Comparison of ENCODE assay signal across 9 mouse cellular contexts in the genomic region with DNA sequence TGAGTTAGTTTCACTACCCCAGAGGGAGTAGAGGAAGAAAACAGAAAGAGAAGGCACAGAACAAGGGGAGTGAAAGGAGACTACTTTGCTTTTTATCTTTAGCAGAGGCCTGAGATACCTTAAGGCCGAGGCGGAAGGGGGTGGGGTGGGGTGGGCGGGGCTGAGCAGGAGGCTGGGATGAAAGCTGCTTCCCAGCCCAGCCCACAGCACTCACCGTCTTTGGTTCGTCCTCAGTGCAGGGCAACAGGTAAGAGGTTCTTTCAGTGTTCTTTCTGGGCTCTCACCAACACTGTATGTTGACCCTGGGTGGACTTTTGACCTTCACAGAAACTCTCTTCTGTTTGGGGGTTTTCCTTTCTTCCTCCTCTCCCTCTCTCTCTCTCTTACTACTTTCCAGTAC. TPM values are rescaled to one million over a fixed set of nuclear protein-coding genes. Genes with fewer than 3 reads are reported as not detected.
DNase-seq lines count a peak whose midpoint lies in the region; ATAC-seq and TF ChIP-seq lines count a peak whose summit lies in the region.
"Had no signal": no experiment of that assay in that cellular context is flagged by ENCODE, and none has a peak within 500 bp of the region (broad histone marks: within the 10 kb centered on the region; RNA-seq: fewer than 3 reads in every experiment).

A gene (plus strand): TSS at position 137 of the 400 bp plus-strand sequence.

- H3K4me2 ChIP-seq in kidney, embryonic 14.5 days (replicated peaks; ENCODE audit: low read depth, low read length) = no peak within 1 kb of the TSS
- no peak within 1 kb of the TSS for H3K4me2 ChIP-seq in heart, embryonic 15.5 days
- peak within 1 kb of the TSS; percentile 71 for H3K4me2 ChIP-seq in liver, embryonic 14.5 days (ENCODE audit: low read depth)

- no peaks in the 10 kb centered on the region for H3K9me3 ChIP-seq in kidney, embryonic 14.5 days (ENCODE audit: control insufficient read depth, low read length)
- no peaks in the 10 kb centered on the region for H3K9me3 ChIP-seq in heart, embryonic 15.5 days (replicated peaks)
- H3K9me3 ChIP-seq in liver, embryonic 14.5 days (ENCODE audit: control insufficient read depth, low read length) = no peaks in the 10 kb centered on the region

- ATAC-seq in kidney, embryonic 14.5 days (ENCODE audit: low FRiP score, low TSS enrichment) = no peak
- no peak for ATAC-seq in heart, embryonic 15.5 days (replicated peaks; ENCODE audit: insufficient number of reproducible peaks, insufficient read depth, low FRiP score, low read depth)
- ATAC-seq in liver, embryonic 14.5 days (ENCODE audit: insufficient read depth) = peak; percentile 60

- H3K4me3 ChIP-seq in kidney, embryonic 14.5 days (ENCODE audit: low read length) = no peak within 1 kb of the TSS
- H3K4me3 ChIP-seq in heart, embryonic 15.5 days = no peak within 1 kb of the TSS
- peak within 1 kb of the TSS; percentile 75 to 94 for H3K4me3 ChIP-seq in liver, embryonic 14.5 days (ENCODE audit: insufficient read depth in 1 of 2, low read depth in 2 of 2, low read length in 2 of 2)

- TF ChIP-seq CTCF in liver, embryonic 14.5 days (IDR thresholded peaks at IDR 0.05; ENCODE audit: low read depth) = no peak

- no peaks in the 10 kb centered on the region for H3K4me1 ChIP-seq in kidney, embryonic 14.5 days (ENCODE audit: control insufficient read depth, insufficient read depth, low read length)
- H3K4me1 ChIP-seq in heart, embryonic 15.5 days (replicated peaks) = no peaks in the 10 kb centered on the region
- H3K4me1 ChIP-seq in liver, embryonic 14.5 days (replicated peaks; ENCODE audit: control insufficient read depth in 2 of 2, insufficient read depth in 2 of 2, low read length in 1 of 2) = peaks cover 8 to 22% of the 10 kb centered on the region in 2 experiments

- WGBS in kidney, embryonic 14.5 days = 49% methylated on average over 5 of the region's 5 CpGs
- WGBS in heart, embryonic 15.5 days = 36% methylated on average over 5 of the region's 5 CpGs
- WGBS in liver, embryonic 14.5 days (ENCODE audit: insufficient replicate concordance) = 25% methylated on average over 5 of the region's 5 CpGs

- H3K36me3 ChIP-seq in kidney, embryonic 14.5 days (ENCODE audit: control insufficient read depth, insufficient read depth, low read length) = peaks cover 3% of the 10 kb centered on the region; the same call in 1 of the 2 replicates
- no peaks in the 10 kb centered on the region for H3K36me3 ChIP-seq in heart, embryonic 15.5 days
- peaks cover 22% of the 10 kb centered on the region for H3K36me3 ChIP-seq in liver, embryonic 14.5 days (replicated peaks; ENCODE audit: control insufficient read depth, insufficient read depth, low read depth)

- H3K9ac ChIP-seq in kidney, embryonic 14.5 days (ENCODE audit: low read depth, low read length) = no peak within 1 kb of the TSS
- no peak within 1 kb of the TSS for H3K9ac ChIP-seq in heart, embryonic 15.5 days
- H3K9ac ChIP-seq in liver, embryonic 14.5 days (replicated peaks) = peak within 1 kb of the TSS; percentile 96

- TF ChIP-seq EP300 in liver, embryonic 14.5 days (IDR thresholded peaks at IDR 0.05; ENCODE audit: low read depth) = no peak

- H3K27ac ChIP-seq in kidney, embryonic 14.5 days (ENCODE audit: low read depth, low read length) = no peak within 1 kb of the TSS
- no peak within 1 kb of the TSS for H3K27ac ChIP-seq in heart, embryonic 15.5 days
- peak within 1 kb of the TSS; percentile 97 for H3K27ac ChIP-seq in liver, embryonic 14.5 days

- DNase-seq in kidney, postnatal 4 days = no peak
- DNase-seq in adrenal gland, postnatal 36 days = no peak
- peak; percentile 37 to 49 (median 44) for DNase-seq in liver, embryonic 14.5 days (ENCODE audit: low read depth in 3 of 3, low spot score in 3 of 3)
- DNase-seq in thymus, adult 18-20 months = no peak
- no peak for DNase-seq in right cerebral cortex, postnatal 36 days (ENCODE audit: low spot score in 2 of 2)
- no peak for DNase-seq in MN1 (ENCODE audit: low spot score)

- H3K27me3 ChIP-seq in kidney, embryonic 14.5 days (ENCODE audit: control insufficient read depth, insufficient read depth, low read length) = no peaks in the 10 kb centered on the region
- H3K27me3 ChIP-seq in heart, embryonic 15.5 days = no peaks in the 10 kb centered on the region
- no peaks in the 10 kb centered on the region for H3K27me3 ChIP-seq in liver, embryonic 14.5 days (ENCODE audit: control insufficient read depth, insufficient read depth, low read length)
- H3K27me3 ChIP-seq: CH12.LX had no signal

RNA-seq across cellular contexts. Expression of the gene that starts here (rescaled TPM):
- polyA plus RNA-seq in kidney, embryonic 14.5 days (2014; fragmentation: Nextera tagmentation; extraction: Ambion mirVana) = 21.0 and 33.3 TPM in 2 replicates
- 10 to 100 TPM; 29.7 to 47.3 TPM for total RNA-seq in adrenal gland, postnatal 36 days (2021)
- polyA plus RNA-seq in heart, embryonic 15.5 days (2015; fragmentation: Nextera tagmentation; extraction: Ambion mirVana) = 373 and 423 TPM in 2 replicates
- 897 and 1,006 TPM in 2 replicates for polyA plus RNA-seq in liver, embryonic 14.5 days (2012; rRNA removed)
- 977 and 1,008 TPM in 2 replicates for polyA plus RNA-seq in liver, embryonic 14.5 days (2014; fragmentation: Nextera tagmentation; extraction: Ambion mirVana)

Comparison
In these comparisons a context has a peak if more than half of its experiments do, and no peak if none do; other contexts are left out.
1. RNA of the gene that starts here (polyA plus RNA-seq): 897 to 1,008 TPM in liver, embryonic 14.5 days and 373 to 423 TPM in heart, embryonic 15.5 days; 21.0 to 33.3 TPM in kidney, embryonic 14.5 days; every median in the first group is over 10 times any median in the second.
2. H3K4me3 ChIP-seq: peak in liver, embryonic 14.5 days (2 of 2); none in kidney, embryonic 14.5 days (single experiment) and heart, embryonic 15.5 days (single experiment).
3. DNase-seq: peak in liver, embryonic 14.5 days (3 of 3); none in kidney, postnatal 4 days (0 of 2), adrenal gland, postnatal 36 days (0 of 2), thymus, adult 18-20 months (0 of 2), right cerebral cortex, postnatal 36 days (0 of 2) and MN1 (single experiment).